Mouse (Mus musculus): ENCODE measurements around the gene Pik3ap1.

Pik3ap1 gene

DNA sequence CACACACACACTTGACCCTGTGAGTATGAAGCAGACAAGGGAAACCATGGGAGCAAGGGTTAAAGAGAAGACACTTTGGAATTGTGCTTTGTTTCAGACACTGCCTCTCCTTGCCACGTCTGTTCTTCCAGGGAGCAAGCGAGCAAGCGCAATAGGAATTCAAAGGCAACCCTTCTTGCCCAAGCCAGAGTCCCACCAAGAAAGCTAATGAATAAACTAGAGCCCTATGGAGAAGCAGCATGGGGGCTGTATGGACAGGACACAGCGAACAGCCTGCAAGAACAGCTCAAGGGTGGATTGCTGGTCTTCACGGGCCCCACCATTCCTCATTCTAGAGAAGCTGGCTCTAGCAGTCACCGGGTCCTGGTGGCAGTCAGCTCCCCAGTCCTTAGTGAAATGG is 96.3 kb downstream of the Pik3ap1 start:
- in situ Hi-C loops (cut with MboI, MseI), result loop anchor here in 1 of 2 experiments (25.0 kb wide), 1 partner anchor 474 kb away; no protein-coding TSS in a partner anchor

DNA sequence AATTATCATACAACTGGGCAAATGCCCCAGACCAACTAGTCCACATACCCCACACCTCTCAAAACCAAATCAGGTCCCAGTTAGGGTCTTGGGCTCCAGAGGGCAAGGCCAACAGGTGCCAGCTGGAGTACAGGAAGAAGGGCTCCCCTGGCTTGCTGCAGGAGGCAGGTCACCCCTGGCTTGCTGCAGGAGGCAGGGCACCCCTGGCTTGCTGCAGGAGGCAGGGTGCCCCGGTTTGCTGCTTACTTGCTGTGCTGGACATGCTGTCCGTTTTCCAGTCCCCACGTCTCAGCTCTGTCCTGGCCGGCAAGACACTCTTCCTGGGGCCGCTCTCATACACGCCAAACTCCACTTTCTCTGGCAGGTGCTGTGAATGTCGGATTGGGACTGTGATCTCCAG is 97.7 kb downstream of the Pik3ap1 start:
- in situ Hi-C loops (cut with MboI, MseI), result loop anchor here in 1 of 2 experiments (25.0 kb wide), 1 partner anchor 475 kb away; no protein-coding TSS in a partner anchor

GRCm38 (mm10) chr19:41284515-41284914 is 100.4 kb downstream of the Pik3ap1 start:
- in situ Hi-C loops (cut with MboI, MseI), result loop anchor here in 1 of 2 experiments (25.0 kb wide), 1 partner anchor 478 kb away; no protein-coding TSS in a partner anchor

DNA sequence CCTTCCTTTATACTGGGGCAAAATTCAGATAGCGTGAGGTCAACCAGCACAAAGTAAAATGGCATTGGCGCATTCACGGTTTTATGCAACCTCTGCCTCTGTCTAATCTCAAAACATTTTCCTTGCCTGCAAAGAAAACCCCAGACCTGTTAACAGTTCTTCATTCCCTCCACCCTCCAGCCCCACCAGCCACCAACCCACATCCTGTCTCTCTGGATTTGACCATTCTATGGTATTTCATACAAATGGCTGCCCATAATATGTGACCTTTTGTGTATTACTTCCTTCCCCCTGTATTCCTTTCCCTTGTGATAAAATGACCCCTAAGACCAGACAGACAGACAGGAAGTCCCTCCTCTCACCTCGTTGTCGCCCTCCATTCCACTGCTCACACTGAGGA is 102.2 kb downstream of the Pik3ap1 start:
- in situ Hi-C loops (cut with MboI, MseI), result loop anchor here in 1 of 2 experiments (25.0 kb wide), 1 partner anchor 480 kb away; no protein-coding TSS in a partner anchor

- in situ Hi-C loops (cut with MboI, MseI), result loop anchor here in 1 of 2 experiments (25.0 kb wide), 1 partner anchor 480 kb away; no protein-coding TSS in a partner anchor
These were observed 102.7 kb downstream of the Pik3ap1 start for GRCm38 (mm10) chr19:41282216-41282615.

DNA sequence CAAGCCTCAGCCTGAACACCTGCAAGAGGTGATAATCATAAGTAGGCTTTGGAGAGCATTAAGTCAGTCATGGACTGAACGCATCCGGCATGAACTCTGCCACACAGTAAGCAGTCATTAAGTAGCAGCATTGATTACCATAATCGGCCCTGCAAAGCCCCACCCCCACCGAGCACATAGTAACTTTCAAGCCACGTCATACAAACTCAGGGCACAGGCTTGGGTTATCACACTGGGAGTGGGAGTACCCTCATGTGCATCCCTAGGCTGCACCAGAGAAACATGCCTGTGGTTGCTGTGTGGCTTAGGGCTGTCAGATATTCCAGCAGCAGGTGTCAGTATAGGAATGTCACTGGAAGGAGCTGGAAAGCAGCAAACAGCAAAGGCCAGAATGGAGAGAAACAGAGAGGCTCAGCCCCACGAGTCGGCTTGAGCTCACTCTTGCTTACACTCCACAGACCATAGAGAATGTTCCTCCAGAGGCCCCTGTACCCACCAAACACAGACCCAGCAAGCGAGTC is 105.1 kb downstream of the Pik3ap1 start:
- in situ Hi-C loops (cut with MboI, MseI), result loop anchor here in 1 of 2 experiments (25.0 kb wide), 1 partner anchor 483 kb away; no protein-coding TSS in a partner anchor

DNA sequence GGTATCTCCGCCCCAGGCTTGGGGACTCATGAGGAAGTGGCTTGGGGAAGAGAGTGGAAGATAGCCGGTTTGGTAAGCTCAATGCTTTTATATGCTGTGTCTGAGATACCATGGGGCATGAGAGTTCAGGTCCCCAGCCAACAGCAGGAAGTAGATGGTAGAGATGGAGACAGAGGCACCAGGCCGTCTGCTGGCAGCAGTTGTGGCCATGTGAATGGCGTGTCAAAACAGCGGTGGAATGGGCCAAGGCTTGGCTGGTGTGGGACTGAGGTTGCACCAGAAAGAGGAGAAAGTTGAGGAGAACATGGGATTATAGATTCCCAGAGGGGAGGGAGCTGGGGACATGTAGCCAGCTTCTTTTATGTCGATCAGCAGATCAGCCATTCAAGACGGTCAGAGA is 106.3 kb downstream of the Pik3ap1 start:
- in situ Hi-C loops (cut with MboI, MseI), result loop anchor here in 1 of 2 experiments (25.0 kb wide), 1 partner anchor 484 kb away; no protein-coding TSS in a partner anchor

- in situ Hi-C loops (cut with MboI, MseI), result loop anchor here in 1 of 2 experiments (25.0 kb wide), 1 partner anchor 487 kb away; no protein-coding TSS in a partner anchor
These were observed 109.3 kb downstream of the Pik3ap1 start for GRCm38 (mm10) chr19:41275588-41275987.

- in situ Hi-C loops (cut with MboI, MseI), result no loop called here
These were observed 114.0 kb downstream of the Pik3ap1 start for GRCm38 (mm10) chr19:41270906-41271305.

DNA sequence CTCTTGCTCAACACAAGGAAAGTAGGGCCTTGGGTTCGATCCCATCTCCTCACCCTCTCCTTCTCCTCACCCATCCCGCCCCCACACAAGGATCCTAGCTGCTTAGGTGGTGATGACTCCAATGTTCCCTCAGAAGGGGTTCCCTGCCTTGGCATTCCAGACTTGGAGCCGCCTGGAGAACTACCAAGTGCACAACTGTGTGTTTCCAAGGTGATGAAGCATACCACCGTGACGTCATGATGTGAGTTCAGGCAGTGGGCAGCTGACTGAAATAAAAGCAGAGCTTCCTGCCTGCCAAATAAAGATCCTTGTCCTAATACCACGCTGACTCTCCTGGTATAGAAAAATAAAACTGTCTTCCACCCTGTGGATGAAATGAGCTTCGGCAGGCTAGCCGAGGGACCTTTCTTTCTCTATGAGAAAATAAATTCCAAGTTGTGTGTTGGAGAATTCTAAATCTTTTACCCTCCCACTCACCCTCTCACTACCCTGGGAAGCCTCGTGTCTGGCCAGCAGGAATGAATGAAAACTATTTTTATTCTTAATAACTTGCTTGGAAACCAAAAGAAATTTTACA is 114.7 kb downstream of the Pik3ap1 start:
- in situ Hi-C loops (cut with MboI, MseI), result no loop called here

- in situ Hi-C loops (cut with MboI, MseI), result no loop called here
These were observed 118.5 kb downstream of the Pik3ap1 start for GRCm38 (mm10) chr19:41266251-41266901.

GRCm38 (mm10) chr19:41264331-41264799 is 120.5 kb downstream of the Pik3ap1 start:
- in situ Hi-C loops (cut with MboI, MseI), result no loop called here

- in situ Hi-C loops (cut with MboI, MseI), result no loop called here
These were observed 121.1 kb downstream of the Pik3ap1 start, which contains the start of gene Tm9sf3 for GRCm38 (mm10) chr19:41263630-41264295. TSS of gene Tm9sf3 (minus strand) at chr19:41263997.

DNA sequence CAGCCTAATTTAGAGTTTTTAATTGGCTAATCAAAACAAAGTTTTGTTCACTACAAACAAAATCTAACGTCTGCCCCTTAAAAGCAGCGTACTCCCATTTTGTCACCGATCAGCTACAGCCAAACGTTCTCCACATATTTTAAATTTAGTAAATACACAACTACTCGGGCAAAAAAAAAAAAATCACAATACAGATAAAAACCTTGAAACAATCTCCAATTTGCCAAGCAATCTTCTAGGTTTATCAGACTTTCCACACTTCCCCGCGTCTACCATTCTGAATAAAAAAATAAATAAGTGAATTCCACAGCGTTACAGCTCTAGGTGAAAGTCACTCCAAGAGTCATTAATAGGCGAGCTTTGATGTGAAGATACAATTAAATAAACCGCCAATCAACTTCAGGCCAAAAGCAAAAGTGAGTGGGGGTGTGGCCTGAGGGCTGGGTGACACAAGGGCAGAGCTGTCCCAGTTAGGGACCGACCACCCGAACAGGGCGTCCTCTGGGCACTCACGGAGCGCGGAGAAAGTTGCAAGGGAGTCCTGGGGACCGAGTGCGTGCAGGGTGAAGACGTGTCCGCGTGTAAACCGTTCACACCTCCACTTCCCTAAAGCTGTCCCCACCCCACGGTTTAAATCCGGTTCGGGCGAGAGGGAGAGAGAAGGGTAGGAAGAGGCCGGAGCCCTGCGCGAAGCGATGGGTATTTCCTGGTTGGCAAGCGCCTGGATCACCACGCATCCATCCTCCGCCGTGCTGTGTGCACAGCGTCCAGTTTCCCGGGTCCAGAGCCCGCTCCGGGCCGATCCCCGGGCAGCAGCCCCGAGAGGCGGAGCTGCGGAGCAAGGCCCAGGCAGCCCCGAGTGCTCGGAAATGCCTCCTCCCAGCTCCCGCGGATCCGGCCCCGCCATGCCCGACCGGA is 121.9 kb downstream of the Pik3ap1 start:
- in situ Hi-C loops (cut with MboI, MseI), result no loop called here

DNA sequence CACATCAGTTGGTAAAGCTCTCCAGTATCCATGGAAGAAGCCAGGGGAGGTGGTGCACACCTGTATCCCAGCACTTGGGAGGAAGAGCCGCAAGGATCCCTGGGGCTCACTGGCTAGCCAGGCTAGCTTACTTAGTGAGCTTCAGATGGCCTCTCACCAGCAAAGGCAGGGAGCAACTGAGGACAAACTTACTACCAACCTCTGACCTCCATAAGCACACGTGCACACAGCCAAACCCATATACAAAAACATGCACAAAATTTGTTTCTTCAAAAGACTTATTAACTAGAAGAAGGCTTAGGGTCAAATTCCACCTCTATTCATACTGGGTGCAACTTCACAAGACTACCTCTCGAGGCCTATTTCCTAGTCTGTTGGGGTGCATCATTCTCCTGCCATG is 124.2 kb downstream of the Pik3ap1 start:
- in situ Hi-C loops (cut with MboI, MseI), result no loop called here

DNA sequence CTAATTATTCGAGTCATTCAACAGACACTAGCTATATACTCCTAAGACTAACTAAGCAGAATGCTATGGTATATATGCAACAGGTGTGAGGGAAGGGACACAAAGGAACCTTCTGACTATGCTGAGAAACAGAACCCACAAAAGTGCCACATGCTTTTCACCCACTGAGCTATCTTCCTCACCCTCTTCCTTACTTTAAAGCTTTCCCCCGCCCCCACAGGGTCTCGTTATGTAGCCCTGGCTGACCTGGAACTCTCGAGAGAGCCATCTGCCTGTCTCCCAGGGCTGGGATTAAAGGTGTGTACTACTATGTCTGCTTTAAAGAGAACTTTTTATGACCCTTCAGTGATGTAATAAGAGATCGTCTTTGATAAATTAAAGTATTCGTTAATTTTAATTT is 125.6 kb downstream of the Pik3ap1 start:
- in situ Hi-C loops (cut with MboI, MseI), result no loop called here

GRCm38 (mm10) chr19:41258707-41259106 is 126.2 kb downstream of the Pik3ap1 start:
- in situ Hi-C loops (cut with MboI, MseI), result no loop called here

DNA sequence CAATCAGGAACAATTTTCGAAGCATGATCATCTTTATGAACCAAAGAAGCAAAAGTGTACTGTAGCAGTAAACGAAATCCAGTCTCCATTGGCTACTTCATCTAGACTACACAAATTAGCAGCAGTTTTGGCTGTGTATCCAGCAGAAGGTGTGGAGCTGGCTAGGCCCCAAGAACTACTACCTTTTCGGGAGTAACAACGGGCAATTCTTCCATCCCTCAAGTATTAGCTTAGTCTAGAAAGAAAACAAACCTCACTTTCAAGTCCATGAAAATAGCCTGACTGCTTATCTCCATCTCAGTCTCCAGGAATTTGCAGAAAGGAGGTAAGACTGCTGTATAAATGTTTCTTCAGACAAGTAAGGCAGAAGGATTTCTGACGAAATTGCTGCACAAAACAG is 130.3 kb downstream of the Pik3ap1 start:
- in situ Hi-C loops (cut with MboI, MseI), result no loop called here

DNA sequence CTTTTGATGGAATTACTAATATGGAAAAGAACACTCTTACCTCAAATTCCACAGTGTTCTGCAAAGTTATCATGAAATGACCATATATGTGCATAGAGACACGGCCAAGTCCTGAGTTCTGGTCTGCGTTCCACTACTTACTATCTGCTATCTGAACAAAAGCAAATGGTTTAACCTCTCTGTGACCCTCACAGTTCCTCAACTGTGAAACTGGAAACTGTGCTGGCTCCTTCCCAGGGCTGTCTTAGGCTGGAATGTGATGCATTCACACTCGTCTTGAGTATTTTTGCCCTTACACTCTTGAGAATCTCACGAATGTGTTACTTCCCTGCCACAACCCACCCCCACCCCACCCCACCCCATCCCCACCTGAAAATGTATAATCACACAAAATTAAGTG is 135.9 kb downstream of the Pik3ap1 start:
- in situ Hi-C loops (cut with MboI, MseI), result loop anchor here in 1 of 2 experiments (10.0 kb wide), 1 partner anchor 664 kb away; the partner anchor contains the start of gene Aldh18a1

DNA sequence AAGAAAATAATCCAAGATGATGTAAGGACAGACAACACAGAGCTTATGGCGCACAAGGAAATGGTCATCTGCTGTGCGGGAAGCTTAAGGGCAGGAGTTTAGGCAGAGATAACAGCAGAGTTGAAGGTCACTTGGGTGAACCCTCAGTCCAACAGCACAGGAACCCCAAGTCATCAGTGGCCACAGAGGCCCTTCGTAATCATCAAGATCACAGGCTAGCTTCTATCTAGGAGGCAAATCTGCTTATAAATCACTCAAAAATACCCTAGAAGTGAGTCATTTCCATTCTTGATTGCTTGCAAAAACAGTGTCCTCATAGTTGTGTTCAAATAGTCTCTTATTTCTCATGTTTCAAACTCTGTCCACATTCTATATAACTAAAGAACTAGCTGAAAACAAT is 136.6 kb downstream of the Pik3ap1 start:
- in situ Hi-C loops (cut with MboI, MseI), result loop anchor here in 1 of 2 experiments (10.0 kb wide), 1 partner anchor 663 kb away; the partner anchor contains the start of gene Aldh18a1

Data from T-helper 17 cell (primary cell).